Mouse (Mus musculus) heart, postnatal 0 days (tissue): ENCODE results near the gene Ifnlr1.

Experiments
- CTCF ChIP-seq: IDR thresholded peaks from 2 replicates; pipeline ENCODE4 v1.5.1; 2016; ENCODE audit warnings: antibody characterized with exemption, control low read depth, low read depth
- EP300 ChIP-seq: IDR thresholded peaks from 2 replicates; pipeline ENCODE4 v1.6.1; 2016; ENCODE audit warnings: antibody characterized with exemption, low read depth

DNA sequence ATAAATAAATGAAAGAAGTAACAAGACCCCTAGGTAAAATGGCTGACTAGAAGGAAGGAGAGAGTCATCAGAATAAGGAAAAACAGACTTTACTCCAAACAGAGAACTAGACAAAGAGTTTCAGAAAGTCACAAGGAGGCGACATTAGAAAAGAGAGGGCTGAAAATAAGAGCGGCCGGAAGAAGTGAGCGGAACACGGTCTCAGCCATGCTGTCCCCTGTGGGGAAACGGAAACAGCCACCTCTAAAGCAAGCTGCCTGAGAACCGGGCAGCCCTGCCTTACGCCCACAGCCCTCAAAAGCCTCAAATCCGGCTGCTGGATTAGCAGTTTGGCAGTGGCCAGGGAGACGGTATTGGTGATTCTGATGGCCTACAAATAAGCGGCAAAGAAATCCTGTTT lies 23.5 kb downstream of the Ifnlr1 start:
- no peak for TF ChIP-seq EP300
- no peak for TF ChIP-seq CTCF
